Mouse (Mus musculus) forebrain, embryonic 15.5 days (tissue): ENCODE results near the gene Ttc24. TPM values are rescaled to one million over a fixed set of nuclear protein-coding genes. Genes with fewer than 3 reads are reported as not detected.

ENCODE experiments used
- ATAC-seq: fragments of 200-750 bp; cut with Nextera tagmentation; replicated peaks from 2 replicates; pipeline ENCODE4 v1.8.0; 2017; ENCODE audit warnings: mild to moderate bottlenecking, moderate TSS enrichment, moderate library complexity
- H3K27ac ChIP-seq: fragments of 300-500 bp; sonication (generic); replicated peaks from 2 replicates; pipeline ENCODE4 v1.5.1; 2015; ENCODE audit warnings: mild to moderate bottlenecking, inconsistent platforms
- H3K27me3 ChIP-seq: fragments of 300-500 bp; sonication (generic); 2 replicates; pipeline ENCODE4 v1.6.1; 2015; ENCODE audit warnings: inconsistent platforms
- H3K36me3 ChIP-seq: fragments of 300-500 bp; sonication (generic); 2 replicates; pipeline ENCODE4 v1.6.1; 2015; ENCODE audit warnings: mild to moderate bottlenecking, inconsistent platforms
- H3K4me1 ChIP-seq: fragments of 300-500 bp; sonication (generic); 2 replicates; pipeline ENCODE4 v1.6.1; 2015; ENCODE audit warnings: inconsistent platforms
- H3K4me2 ChIP-seq: fragments of 300-500 bp; sonication (generic); replicated peaks from 2 replicates; pipeline ENCODE4 v1.6.1; 2015; ENCODE audit warnings: mild to moderate bottlenecking, inconsistent platforms
- H3K4me3 ChIP-seq: fragments of 300-500 bp; sonication (generic); 2 replicates; pipeline ENCODE4 v1.5.1; 2015; ENCODE audit warnings: mild to moderate bottlenecking, inconsistent platforms
- H3K9ac ChIP-seq: fragments of 300-500 bp; sonication (generic); replicated peaks from 2 replicates; pipeline ENCODE4 v1.6.1; 2015; ENCODE audit warnings: mild to moderate bottlenecking, inconsistent platforms
- H3K9me3 ChIP-seq: fragments of 300-500 bp; sonication (generic); 2 replicates; pipeline ENCODE4 v1.6.1; 2016; ENCODE audit warnings: inconsistent platforms
- WGBS: fragments of 180-500 bp; shearing (Covaris S2); methylation state at CpG from one replicate; pipeline ENCODE4 v1.1.7; 2015; ENCODE audit warnings: mixed read lengths; 5-methylcytosine and 5-hydroxymethylcytosine counted together
- polyA plus RNA-seq: library from polyadenylated mRNA; unstranded; fragments of >200 nt; fragmentation: Nextera tagmentation; extraction: Ambion mirVana; gene quantifications from 2 replicates; pipeline ENCODE4 v1.2.1, GENCODE M21; 2015

The Ttc24 gene
- not detected in 2 replicates for polyA plus RNA-seq

DNA sequence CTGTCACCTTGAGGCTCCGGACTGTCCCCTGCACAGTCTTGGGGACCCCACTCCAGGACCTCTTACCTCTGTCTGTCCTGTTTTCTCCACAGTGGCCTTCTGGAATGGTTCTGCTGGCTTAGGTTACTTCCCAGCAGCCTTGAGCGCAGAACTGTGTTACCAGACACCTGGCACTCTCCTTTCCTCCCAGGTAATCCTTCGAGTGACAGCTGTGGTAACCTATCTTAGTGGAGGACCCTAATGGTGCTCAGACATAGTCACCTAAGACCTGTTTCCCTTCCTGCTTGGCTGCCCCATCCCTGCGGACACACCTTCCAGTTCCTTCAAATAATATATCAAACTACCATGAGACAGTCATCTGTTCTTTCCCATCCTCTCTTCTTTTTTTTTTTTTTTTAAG, at the start of gene Ttc24:
Gene Ttc24, minus strand, starts transcription at position 101 of the 400 bp plus-strand sequence.
- WGBS = 86% methylated on average over 4 of the region's 4 CpGs
- H3K36me3 ChIP-seq = no peaks in the 10 kb centered on the region
- no peak within 1 kb of the TSS for H3K4me3 ChIP-seq
- no peak within 1 kb of the TSS for H3K4me2 ChIP-seq
- no peaks in the 10 kb centered on the region for H3K27me3 ChIP-seq
- no peak within 1 kb of the TSS for H3K27ac ChIP-seq
- no peak within 1 kb of the TSS for H3K9ac ChIP-seq
- H3K4me1 ChIP-seq = peaks cover 17% of the 10 kb centered on the region
- no peak for ATAC-seq
- no peaks in the 10 kb centered on the region for H3K9me3 ChIP-seq

- WGBS = 72% methylated on average over 3 of the region's 3 CpGs
- Histone ChIP-seq H3K27me3 (no peaks in the 10 kb centered on the region), H3K4me2 (no peak overlapping the region), H3K4me3 (no peak overlapping the region), H3K9me3 (no peaks in the 10 kb centered on the region), H3K36me3 (no peaks in the 10 kb centered on the region), H3K9ac (no peak overlapping the region), H3K27ac (no peak overlapping the region), H3K4me1 (no peaks in the 10 kb centered on the region)
- ATAC-seq = no peak
These were observed 49.5 kb upstream of the Ttc24 start for GRCm38 (mm10) chr3:88127636-88128035.

- H3K4me2 ChIP-seq = no peak overlapping the region
- H3K4me3 ChIP-seq = no peak overlapping the region
- no peaks in the 10 kb centered on the region for H3K27me3 ChIP-seq
- H3K27ac ChIP-seq = no peak overlapping the region
- no peak overlapping the region for H3K9ac ChIP-seq
- no peak for ATAC-seq
- no peaks in the 10 kb centered on the region for H3K9me3 ChIP-seq
- no peaks in the 10 kb centered on the region for H3K36me3 ChIP-seq
- WGBS = 95% methylated on average over 7 of the region's 7 CpGs
- H3K4me1 ChIP-seq = no peaks in the 10 kb centered on the region
These were observed 48.1 kb upstream of the Ttc24 start for GRCm38 (mm10) chr3:88126181-88126580.

- no peak for ATAC-seq
These were observed 47.1 kb upstream of the Ttc24 start for GRCm38 (mm10) chr3:88125195-88125594.

GRCm38 (mm10) chr3:88121164-88122131, 43.3 kb upstream of the Ttc24 start:
- no peak for ATAC-seq
- Histone ChIP-seq H3K4me3 (no peak overlapping the region), H3K9me3 (no peaks in the 10 kb centered on the region), H3K36me3 (peaks cover 8% of the 10 kb centered on the region; the same call in 1 of the 2 replicates), H3K27me3 (no peaks in the 10 kb centered on the region), H3K27ac (no peak overlapping the region), H3K9ac (no peak overlapping the region), H3K4me2 (no peak overlapping the region), H3K4me1 (no peaks in the 10 kb centered on the region)
- 80% methylated on average over 14 of the region's 14 CpGs for WGBS

More at GRCm38 (mm10) chr3:88125195-88125594, 47.1 kb upstream of the Ttc24 start:
- 88% methylated on average over 4 of the region's 4 CpGs for WGBS
- no peak overlapping the region for H3K4me2 ChIP-seq
- H3K27ac ChIP-seq = no peak overlapping the region
- no peak overlapping the region for H3K9ac ChIP-seq
- no peaks in the 10 kb centered on the region for H3K4me1 ChIP-seq
- H3K4me3 ChIP-seq = no peak overlapping the region
- H3K9me3 ChIP-seq = no peaks in the 10 kb centered on the region
- H3K27me3 ChIP-seq = no peaks in the 10 kb centered on the region
- no peaks in the 10 kb centered on the region for H3K36me3 ChIP-seq

GRCm38 (mm10) chr3:88120117-88120651, 42.1 kb upstream of the Ttc24 start:
- Histone ChIP-seq H3K27me3 (no peaks in the 10 kb centered on the region), H3K4me1 (no peaks in the 10 kb centered on the region), H3K9ac (no peak overlapping the region), H3K27ac (no peak overlapping the region), H3K4me2 (no peak overlapping the region), H3K36me3 (peaks cover 11% of the 10 kb centered on the region; the same call in 1 of the 2 replicates), H3K4me3 (no peak overlapping the region), H3K9me3 (no peaks in the 10 kb centered on the region)
- no peak for ATAC-seq
- 91% methylated on average over 19 of the region's 19 CpGs for WGBS

DNA sequence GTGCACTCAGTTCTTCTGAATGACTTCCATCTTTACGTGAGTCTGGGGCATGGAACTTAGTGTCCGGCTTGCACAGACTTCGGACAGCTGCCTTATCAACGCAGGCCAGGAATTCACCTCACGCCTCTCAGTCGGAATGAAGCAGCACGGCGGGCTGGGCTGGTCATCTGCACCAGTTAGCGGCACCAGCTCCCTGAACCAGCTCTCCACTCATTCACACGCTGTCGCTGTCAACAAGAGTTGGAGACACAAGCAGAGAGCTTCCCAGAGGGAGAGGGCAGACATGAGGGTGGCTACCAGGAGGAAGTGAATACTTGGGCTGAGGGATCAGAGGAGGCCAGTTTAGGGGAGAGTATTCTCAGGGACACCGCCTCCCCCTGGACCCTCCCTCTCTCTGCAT, 36.3 kb upstream of the Ttc24 start:
- no peaks in the 10 kb centered on the region for H3K4me1 ChIP-seq
- ATAC-seq = no peak
- H3K27me3 ChIP-seq = no peaks in the 10 kb centered on the region
- H3K36me3 ChIP-seq = peaks cover 11% of the 10 kb centered on the region; the same call in 1 of the 2 replicates
- no peak overlapping the region for H3K9ac ChIP-seq
- 96% methylated on average over 12 of the region's 12 CpGs for WGBS
- no peaks in the 10 kb centered on the region for H3K9me3 ChIP-seq
- H3K27ac ChIP-seq = no peak overlapping the region
- H3K4me2 ChIP-seq = no peak overlapping the region
- H3K4me3 ChIP-seq = no peak overlapping the region

DNA sequence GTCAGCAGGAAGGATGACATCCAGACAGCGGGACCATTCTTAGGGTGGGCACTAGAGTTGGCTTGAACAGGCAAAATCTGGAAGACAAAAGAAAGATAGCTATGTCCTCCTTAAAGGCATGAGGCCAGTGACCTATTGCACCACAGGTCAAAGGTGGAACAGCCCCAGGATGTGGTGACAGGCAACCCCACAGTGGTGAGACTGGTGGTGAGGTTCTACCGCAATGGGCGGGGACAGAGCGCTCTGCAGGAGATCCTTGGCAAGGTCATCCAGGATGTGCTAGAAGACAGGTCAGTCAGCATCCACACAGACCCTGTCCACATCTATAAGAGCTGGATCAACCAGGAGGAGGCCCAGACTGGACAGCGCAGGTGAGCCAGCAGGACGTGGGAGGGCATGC, 31.0 kb upstream of the Ttc24 start:
- Histone ChIP-seq H3K27me3 (no peaks in the 10 kb centered on the region), H3K4me1 (no peaks in the 10 kb centered on the region), H3K9me3 (no peaks in the 10 kb centered on the region), H3K27ac (no peak overlapping the region), H3K4me3 (no peak overlapping the region), H3K36me3 (no peaks in the 10 kb centered on the region; the same call in 1 of the 2 replicates), H3K4me2 (no peak overlapping the region), H3K9ac (no peak overlapping the region)
- WGBS = 98% methylated on average over 6 of the region's 6 CpGs
- ATAC-seq = no peak

DNA sequence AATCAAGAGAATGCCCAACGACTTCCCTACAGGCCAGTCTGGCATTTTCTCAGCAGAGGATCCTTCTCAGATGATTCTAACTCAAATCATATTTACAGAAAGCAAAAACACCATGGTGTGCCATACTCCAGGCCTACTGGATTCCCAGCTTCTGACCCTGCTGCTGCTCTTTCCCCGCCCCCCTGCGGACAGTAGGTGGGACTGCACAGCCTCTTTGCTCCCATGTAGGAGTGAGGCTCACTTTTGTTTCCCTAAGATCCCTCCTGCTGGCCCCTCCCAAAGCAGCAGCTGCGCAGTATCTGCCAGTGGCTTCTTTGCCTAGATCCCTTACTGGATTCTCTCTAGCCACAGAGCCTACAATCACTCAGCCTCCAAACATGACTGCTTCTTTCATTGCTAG, 28.0 kb upstream of the Ttc24 start:
- Histone ChIP-seq H3K27ac (no peak overlapping the region), H3K4me2 (no peak overlapping the region), H3K36me3 (no peaks in the 10 kb centered on the region; the same call in 1 of the 2 replicates), H3K9me3 (no peaks in the 10 kb centered on the region), H3K27me3 (no peaks in the 10 kb centered on the region), H3K4me1 (no peaks in the 10 kb centered on the region), H3K9ac (no peak overlapping the region), H3K4me3 (no peak overlapping the region)
- no peak for ATAC-seq
- 79% methylated on average over 4 of the region's 4 CpGs for WGBS

- 87% methylated on average over 6 of the region's 6 CpGs for WGBS
- H3K4me2 ChIP-seq = no peak overlapping the region
- no peaks in the 10 kb centered on the region for H3K9me3 ChIP-seq
- H3K27ac ChIP-seq = no peak overlapping the region
- H3K9ac ChIP-seq = no peak overlapping the region
- no peak overlapping the region for H3K4me3 ChIP-seq
- H3K4me1 ChIP-seq = no peaks in the 10 kb centered on the region
- no peaks in the 10 kb centered on the region for H3K27me3 ChIP-seq
- H3K36me3 ChIP-seq = no peaks in the 10 kb centered on the region; the same call in 1 of the 2 replicates
- ATAC-seq = no peak
These were observed 24.5 kb upstream of the Ttc24 start for GRCm38 (mm10) chr3:88102611-88103010.

DNA sequence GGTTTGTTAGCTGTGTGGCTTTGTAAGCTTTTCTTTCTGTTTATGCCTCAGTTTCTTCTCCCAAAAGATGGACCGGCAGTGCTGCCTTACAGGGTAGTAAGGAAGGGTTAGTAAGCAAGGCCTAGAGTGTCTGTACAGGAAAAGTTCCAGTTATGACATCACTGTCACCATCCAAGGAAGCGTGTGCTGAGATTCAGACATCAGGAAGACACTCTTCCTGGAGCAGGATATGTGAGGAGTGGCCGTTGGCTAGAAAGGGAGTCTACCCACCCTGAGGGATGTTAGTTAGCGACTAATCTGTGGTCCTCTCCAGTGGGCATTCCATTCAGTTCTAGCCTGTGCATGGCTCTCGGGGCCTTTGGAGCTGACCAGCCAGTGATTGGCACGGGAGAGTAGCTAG, 24.1 kb upstream of the Ttc24 start:
- no peak overlapping the region for H3K27ac ChIP-seq
- no peak for ATAC-seq
- H3K4me1 ChIP-seq = no peaks in the 10 kb centered on the region
- no peak overlapping the region for H3K4me3 ChIP-seq
- H3K4me2 ChIP-seq = no peak overlapping the region
- H3K9ac ChIP-seq = no peak overlapping the region
- H3K27me3 ChIP-seq = no peaks in the 10 kb centered on the region
- H3K9me3 ChIP-seq = no peaks in the 10 kb centered on the region
- H3K36me3 ChIP-seq = no peaks in the 10 kb centered on the region; the same call in 1 of the 2 replicates
- WGBS = 93% methylated on average over 6 of the region's 6 CpGs

DNA sequence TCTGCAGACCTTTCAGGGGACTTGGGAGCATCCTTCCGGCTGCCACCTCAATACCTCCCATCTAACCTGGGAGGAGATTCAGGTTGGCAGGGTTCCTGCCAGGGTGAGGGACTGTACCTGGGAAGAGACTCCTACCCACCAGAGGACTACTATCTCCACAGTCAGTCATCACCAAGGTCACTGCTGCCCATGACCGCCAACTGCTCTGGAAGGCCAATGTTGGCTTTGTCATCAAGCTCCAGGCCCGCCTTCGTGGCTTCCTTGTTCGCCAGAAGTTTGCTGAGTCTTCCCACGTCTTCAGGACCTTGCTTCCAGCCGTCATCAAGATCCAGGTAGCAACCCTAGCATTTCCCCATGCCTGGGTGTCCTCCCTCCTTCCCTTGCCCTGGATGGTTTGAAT, 23.6 kb upstream of the Ttc24 start:
- no peak overlapping the region for H3K4me2 ChIP-seq
- H3K27me3 ChIP-seq = no peaks in the 10 kb centered on the region
- WGBS = 96% methylated on average over 7 of the region's 7 CpGs
- no peaks in the 10 kb centered on the region; the same call in 1 of the 2 replicates for H3K36me3 ChIP-seq
- H3K4me1 ChIP-seq = no peaks in the 10 kb centered on the region
- no peak overlapping the region for H3K9ac ChIP-seq
- no peak overlapping the region for H3K4me3 ChIP-seq
- H3K9me3 ChIP-seq = no peaks in the 10 kb centered on the region
- ATAC-seq = no peak
- H3K27ac ChIP-seq = no peak overlapping the region
